Mouse (Mus musculus) testis, postnatal 14 days (tissue): Measurements from ENCODE around the gene Phykpl.

Experiments
- DNase-seq: peaks from one replicate; pipeline ENCODE4 v3.0.0; 2021; ENCODE audit warnings: low spot score

Phykpl gene

DNA sequence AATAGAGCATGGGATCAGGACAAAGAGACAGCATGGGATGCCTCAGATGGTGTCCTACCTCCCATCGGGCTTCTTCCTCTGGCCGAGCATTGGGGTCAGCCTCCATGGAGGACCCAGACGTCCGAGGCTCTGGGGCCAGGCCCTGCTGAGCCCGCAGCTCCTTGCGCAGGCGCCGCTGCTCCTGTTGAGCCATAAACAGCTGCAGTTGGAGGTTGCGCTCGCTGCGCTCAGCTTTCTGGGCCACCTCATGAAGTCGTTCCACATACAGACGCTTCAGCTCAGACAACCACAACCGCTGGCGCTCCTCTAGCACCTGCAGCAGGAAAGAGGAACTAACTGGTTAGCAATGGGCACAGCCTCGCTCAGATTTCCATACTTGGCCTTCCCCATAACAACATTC, 59.7 kb downstream of the Phykpl start:
- no peak for DNase-seq

DNA sequence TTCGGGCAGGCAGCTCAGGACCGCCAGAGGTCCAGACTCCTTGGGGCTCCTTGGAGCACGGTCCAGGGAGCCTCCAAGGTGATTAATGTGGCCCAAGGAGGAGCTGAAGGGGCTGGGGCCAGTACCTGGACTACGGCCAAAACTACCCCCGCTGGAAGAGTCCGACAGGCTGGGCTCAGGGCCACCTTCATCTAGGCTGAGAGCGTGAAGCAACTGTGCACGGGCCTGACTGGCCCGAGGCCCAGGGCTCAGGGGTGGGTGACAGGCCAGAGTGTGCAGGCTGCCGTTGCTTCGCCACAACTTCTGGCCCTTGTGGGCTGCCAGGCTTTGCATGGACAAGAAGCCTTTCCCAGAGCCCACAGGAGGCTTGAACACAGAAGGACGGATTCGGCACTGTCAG, 60.7 kb downstream of the Phykpl start:
- DNase-seq = no peak

DNA sequence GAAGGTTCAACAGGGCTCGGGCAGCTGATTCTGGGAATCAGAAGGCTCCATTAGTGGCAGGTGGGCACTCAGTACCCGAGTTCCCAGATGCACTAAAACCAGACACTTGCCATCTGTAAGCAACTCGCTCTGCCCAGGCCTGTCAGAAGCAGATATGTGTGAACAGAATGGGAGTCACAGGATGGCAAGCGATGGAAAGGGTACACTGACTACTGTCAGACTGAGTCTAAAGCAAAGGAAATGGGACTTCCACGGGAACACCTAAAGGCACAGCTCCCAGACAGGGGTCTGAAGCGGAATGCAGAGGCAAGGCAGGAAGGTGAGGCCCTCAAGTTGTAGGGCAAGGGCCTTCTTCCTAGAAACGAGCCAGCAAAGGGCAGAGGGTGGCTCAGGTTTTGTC, 61.7 kb downstream of the Phykpl start:
- DNase-seq = no peak

DNA sequence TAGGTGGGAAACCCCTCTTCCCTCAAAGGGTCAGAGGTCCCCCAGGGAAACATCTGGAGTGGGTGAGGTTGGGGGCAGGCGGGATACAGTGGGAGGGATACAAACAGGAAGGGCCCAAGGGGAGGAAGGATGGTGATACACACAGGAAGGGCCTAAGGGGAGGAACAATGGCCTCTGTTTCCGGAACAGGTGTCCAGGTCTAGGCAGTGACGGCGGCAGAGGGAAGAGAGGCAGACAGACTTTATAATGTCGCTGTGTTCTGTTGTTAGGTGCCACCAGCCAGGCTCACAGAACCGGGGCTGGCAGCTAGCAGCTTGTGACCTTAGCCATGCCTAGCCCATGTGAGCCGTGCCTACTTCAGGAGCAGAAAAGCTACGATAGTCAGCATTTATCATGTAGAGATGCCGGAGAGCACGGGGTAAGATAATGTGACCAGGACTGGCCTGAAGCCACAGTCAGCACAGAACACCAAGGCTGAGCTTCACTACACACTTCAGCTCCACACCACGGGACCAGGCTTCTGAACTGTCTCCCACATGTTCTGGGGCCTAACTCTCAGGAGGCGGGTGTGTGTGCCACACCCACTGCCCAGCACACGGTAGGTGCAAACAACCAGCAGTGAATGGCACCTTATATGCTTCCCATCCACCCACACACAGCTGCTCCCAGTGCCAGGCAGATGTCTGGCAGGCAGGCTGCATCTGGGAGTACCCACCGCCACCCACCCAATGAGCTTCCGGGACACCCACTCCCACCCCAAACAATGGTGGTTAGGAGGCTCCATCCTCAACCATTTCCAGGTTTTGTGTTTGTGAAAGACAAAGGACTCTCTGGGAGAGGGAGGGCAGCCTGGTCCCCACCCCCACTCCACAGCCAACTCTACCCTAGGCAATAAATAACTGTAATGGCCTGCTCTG, 62.5 kb downstream of the Phykpl start:
- no peak for DNase-seq

DNA sequence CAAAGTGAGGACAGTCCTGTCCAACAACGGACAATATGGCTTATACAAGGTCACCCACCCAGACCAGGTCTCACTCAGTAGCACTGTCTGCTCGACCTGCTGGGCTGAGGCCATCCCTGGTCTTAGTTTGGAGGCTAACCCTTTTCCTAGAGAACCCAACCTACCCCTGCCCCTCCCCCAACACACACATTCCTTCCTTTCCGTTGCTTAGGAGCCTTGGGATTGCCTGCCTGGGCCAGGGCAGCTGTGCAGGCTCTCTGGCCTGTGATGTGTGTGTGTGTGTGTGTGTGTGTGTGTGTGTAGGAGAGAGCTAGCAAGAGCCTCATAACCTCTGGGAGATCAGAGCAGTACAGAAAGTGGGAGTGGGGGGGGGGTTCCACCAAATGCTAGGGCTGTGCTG, 64.0 kb downstream of the Phykpl start:
- no peak for DNase-seq

DNA sequence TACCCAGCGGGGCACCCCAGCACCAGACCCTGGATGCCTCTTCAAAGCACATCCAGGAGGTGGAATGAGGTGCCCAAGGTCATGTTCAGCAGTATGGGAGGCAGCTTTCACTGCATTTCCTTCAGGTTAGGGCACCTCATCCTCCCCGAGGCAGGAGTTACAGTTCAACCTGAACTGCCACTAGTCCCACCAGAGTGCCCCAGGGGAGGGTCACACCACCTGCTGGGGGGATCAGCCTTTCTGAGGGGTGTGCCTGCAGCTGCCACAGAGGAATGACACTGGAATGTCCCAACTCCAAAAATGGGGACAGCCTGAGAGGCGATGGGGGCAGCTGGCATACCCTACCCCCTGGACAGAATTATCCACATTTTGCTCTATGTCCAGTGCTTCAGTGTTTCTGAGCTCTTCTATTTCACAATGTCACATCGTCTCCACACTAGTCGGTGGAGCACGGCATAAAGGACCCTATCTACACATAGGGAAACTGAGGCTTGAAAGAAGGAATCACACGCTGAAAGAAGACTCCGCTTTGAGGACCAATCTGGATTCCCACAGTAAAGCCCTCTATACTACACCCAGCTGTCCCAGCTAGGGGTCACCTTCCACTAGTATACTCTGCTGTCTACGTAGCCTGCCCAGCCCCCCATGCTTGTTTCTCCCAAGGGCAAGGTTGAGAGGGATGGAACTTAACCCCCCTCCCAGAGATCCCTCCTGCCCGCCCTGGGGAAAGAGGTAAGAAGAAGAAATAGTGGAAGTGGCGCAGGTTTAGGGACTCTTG, 64.7 kb downstream of the Phykpl start:
- DNase-seq = no peak

DNA sequence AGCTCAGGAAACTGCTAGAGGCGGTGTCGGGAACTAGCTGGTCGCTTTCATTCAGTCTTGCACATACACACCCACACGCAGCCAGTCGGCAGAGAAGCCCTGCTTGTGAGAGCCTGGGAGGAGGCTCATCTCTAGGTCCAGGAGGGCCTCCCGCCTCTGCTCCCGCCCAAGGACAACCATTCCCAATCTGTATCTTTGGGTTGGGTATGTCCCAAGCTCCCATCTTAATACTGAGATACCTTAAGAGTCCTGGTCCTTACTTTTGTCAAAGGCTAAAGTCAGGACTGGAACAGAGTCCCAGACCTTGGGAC, 65.3 kb downstream of the Phykpl start:
- no peak for DNase-seq

DNA sequence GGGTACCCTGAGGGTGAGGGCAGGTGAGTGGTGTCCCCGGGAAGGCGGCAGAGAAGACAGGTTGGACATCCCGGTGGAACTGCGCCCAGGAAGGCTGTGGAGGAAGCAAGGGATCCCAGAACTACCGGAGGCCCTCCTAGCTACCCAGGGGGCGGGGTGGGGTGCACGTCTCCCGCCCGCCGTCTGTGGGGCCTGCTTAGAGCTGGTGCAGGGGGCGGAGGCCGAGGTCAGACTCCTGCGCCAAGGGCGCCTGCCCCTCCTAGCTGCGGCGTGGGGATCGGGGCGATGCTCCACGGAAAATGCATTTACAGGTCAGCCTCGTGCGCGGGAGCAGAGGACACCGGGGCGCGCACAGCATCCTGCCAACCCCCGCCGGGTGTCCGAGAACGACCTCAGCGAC, 65.7 kb downstream of the Phykpl start:
- no peak for DNase-seq

DNA sequence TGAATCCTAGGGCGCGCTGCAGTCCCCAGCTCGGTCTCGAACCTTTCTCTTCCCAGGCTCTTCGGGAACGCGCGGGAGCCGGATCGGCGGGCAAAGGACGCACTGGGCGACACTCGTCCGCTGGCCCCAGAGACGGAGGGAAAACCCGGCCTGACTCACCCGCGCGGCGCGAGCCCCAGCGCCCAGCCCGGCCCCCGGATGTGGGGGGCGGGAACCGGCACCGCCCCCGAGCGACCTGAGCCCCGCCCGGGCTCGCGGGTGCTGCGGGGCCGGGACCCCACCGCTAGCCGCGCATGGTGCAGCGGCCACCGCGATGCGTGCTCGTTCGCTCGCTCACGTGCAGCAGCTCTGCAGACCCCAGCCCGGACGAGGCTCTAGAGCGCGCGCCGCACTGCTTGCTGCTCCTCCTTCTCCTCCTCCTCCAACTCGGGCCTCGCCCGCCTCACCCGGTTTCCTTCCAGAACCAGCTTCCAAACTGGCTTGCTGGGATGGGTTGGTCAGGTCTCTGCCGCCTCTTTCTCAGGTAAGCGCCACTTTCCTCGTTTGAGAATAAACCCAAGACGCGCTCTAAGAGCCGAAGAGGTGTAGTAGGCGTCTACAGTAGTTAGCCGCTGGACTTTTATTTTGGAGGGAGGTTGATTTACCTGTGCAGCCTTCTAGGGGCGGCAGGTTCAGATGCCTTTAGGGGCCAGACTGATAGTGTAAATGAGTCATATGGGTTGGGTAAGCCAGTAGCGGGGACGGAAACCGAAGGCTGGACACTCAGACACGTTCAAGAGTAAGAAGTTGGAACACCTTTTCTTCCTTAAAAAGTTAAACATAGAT, 66.3 kb downstream of the Phykpl start, which contains the start of the genes N4bp3 and D930048N14Rik:
Gene N4bp3, minus strand, starts transcription at position 152 of the 825 bp plus-strand sequence.
Gene D930048N14Rik, plus strand, starts transcription at position 264 of the 825 bp plus-strand sequence.
- DNase-seq = peak; percentile 70

DNA sequence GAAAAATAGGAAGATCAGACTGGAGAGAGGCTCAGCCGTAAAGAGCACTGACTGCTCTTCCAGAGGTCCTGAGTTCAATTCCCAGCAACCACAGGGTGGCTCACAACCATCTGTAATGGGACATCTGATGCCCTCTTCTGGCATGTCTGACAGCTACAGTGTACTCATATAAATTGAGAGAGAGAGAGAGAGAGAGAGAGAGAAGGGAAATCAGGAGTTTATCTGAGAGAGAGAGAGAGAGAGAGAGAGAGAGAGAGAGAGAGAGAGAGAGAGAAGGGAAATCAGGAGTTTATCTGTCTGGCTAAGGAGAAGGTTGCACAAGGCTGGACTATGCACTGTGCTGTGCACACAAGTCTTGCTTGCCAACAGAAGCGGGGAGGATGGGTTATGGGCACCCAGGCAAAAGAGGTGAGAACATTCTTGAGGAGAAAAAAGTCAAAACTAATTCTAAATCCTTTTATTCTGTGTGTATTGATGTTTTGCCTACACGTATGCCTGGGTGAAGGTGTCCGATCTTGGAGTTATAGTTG, 68.4 kb downstream of the Phykpl start:
- DNase-seq = no peak

DNA sequence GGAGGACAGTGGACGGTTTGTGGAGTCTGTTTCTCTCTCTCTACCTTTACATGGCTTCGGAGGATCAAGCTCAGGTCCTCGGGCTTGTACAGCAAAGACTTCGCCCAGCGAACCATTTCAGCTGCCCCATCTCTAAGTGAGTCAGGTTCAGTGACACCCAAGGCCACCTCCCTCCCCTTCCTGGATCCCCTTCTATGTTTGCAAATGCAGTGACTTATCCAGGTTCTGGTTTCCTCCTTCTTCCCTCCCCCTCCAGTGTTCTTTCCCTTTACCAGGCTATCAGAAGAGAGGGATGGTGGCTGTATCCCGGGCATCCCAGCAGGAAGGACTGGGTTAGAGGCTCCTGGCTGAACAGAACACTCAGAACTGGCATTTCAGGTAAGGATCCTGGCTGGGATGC, 69.2 kb downstream of the Phykpl start:
- DNase-seq = no peak
